ENCODE assay signal across 16 mouse cellular contexts in the genomic region with DNA sequence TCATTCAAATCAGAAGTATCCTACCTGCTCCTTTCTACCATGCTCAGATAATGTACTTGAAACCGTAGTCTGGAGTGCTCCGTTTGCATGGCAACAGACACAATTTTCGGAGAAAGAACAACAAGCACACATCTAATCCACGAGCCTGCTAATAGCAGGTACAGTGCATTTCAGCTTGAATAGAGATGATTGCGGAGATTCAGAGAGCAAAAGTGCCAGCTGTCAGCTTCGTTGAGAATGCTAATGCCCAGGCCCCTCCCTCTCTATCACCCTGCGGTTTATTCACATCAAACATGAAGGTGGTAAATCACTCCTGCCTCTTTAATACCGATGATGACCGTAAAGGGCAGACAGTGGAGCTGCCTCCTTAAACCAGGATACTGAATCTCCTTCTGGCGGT.
DNase-seq lines count a peak whose midpoint lies in the region; ATAC-seq and TF ChIP-seq lines count a peak whose summit lies in the region.
"Had no signal": no experiment of that assay in that cellular context is flagged by ENCODE, and none has a peak within 500 bp of the region (broad histone marks: within the 10 kb centered on the region; RNA-seq: fewer than 3 reads in every experiment).

No protein-coding gene starts in this region.

- H3K36me3 ChIP-seq in hindbrain, embryonic 15.5 days = no peaks in the 10 kb centered on the region
- no peaks in the 10 kb centered on the region for H3K36me3 ChIP-seq in hindbrain, embryonic 13.5 days
- H3K36me3 ChIP-seq in midbrain, embryonic 14.5 days (ENCODE audit: control insufficient read depth, insufficient read depth, low read length) = no peaks in the 10 kb centered on the region
- H3K36me3 ChIP-seq in midbrain, embryonic 10.5 days = no peaks in the 10 kb centered on the region
- no peaks in the 10 kb centered on the region for H3K36me3 ChIP-seq in neural tube, embryonic 15.5 days
- H3K36me3 ChIP-seq: limb, embryonic 12.5 days had no signal

- TF ChIP-seq CTCF in cerebellum, adult 2 months (IDR thresholded peaks at IDR 0.05; ENCODE audit: borderline replicate concordance, insufficient read depth, low read depth, low read length) = no peak

- H3K27me3 ChIP-seq in cerebellum, adult 2 months (ENCODE audit: control insufficient read depth, insufficient read depth, low read length) = no peaks in the 10 kb centered on the region
- H3K27me3 ChIP-seq in hindbrain, embryonic 15.5 days = no peaks in the 10 kb centered on the region
- no peaks in the 10 kb centered on the region for H3K27me3 ChIP-seq in hindbrain, embryonic 13.5 days
- no peaks in the 10 kb centered on the region for H3K27me3 ChIP-seq in midbrain, embryonic 14.5 days (ENCODE audit: control insufficient read depth, insufficient read depth, low read length)
- H3K27me3 ChIP-seq in midbrain, embryonic 10.5 days (ENCODE audit: low read depth, poor library complexity, severe bottlenecking) = no peaks in the 10 kb centered on the region
- no peaks in the 10 kb centered on the region for H3K27me3 ChIP-seq in neural tube, embryonic 15.5 days (replicated peaks)
- H3K27me3 ChIP-seq: limb, embryonic 12.5 days had no signal

- no peak for TF ChIP-seq POLR2A in cerebellum, adult 2 months (IDR thresholded peaks at IDR 0.05; ENCODE audit: borderline replicate concordance, insufficient read depth, low read length)

- no peak overlapping the region for H3K9ac ChIP-seq in hindbrain, embryonic 15.5 days
- H3K9ac ChIP-seq in hindbrain, embryonic 13.5 days = no peak overlapping the region
- no peak overlapping the region for H3K9ac ChIP-seq in midbrain, embryonic 14.5 days (replicated peaks; ENCODE audit: low read length)
- H3K9ac ChIP-seq in neural tube, embryonic 15.5 days (replicated peaks) = no peak overlapping the region
- H3K9ac ChIP-seq: limb, embryonic 12.5 days; liver, embryonic 14.5 days had no signal

- no peak for ATAC-seq in hindbrain, embryonic 15.5 days (ENCODE audit: low FRiP score, low read depth)
- ATAC-seq in hindbrain, embryonic 13.5 days (ENCODE audit: low FRiP score) = no peak
- ATAC-seq in midbrain, embryonic 14.5 days (ENCODE audit: low FRiP score, low TSS enrichment) = no peak
- ATAC-seq in neural tube, embryonic 15.5 days (ENCODE audit: low FRiP score) = no peak

- no peak overlapping the region for H3K4me2 ChIP-seq in hindbrain, embryonic 15.5 days
- no peak overlapping the region for H3K4me2 ChIP-seq in hindbrain, embryonic 13.5 days
- H3K4me2 ChIP-seq in midbrain, embryonic 14.5 days (ENCODE audit: low read length) = no peak overlapping the region
- no peak overlapping the region for H3K4me2 ChIP-seq in neural tube, embryonic 15.5 days
- H3K4me2 ChIP-seq: limb, embryonic 12.5 days had no signal

- peak overlapping the region; percentile 81 for H3K27ac ChIP-seq in cerebellum, adult 2 months (ENCODE audit: insufficient read depth, low read length)
- H3K27ac ChIP-seq in hindbrain, embryonic 15.5 days (replicated peaks) = peak overlapping the region; percentile 3; the same call in 1 of the 2 replicates
- H3K27ac ChIP-seq in hindbrain, embryonic 13.5 days = no peak overlapping the region
- no peak overlapping the region for H3K27ac ChIP-seq in midbrain, embryonic 14.5 days (replicated peaks; ENCODE audit: low read depth, low read length)
- no peak overlapping the region for H3K27ac ChIP-seq in midbrain, embryonic 10.5 days (replicated peaks)
- peak overlapping the region; percentile 37; the same call in 1 of the 2 replicates for H3K27ac ChIP-seq in neural tube, embryonic 15.5 days (replicated peaks)
- H3K27ac ChIP-seq: limb, embryonic 12.5 days; liver, embryonic 14.5 days had no signal

- H3K4me3 ChIP-seq in cerebellum, adult 2 months (replicated peaks; ENCODE audit: insufficient read depth, low read depth, low read length) = no peak overlapping the region
- H3K4me3 ChIP-seq in hindbrain, embryonic 15.5 days = no peak overlapping the region
- H3K4me3 ChIP-seq in hindbrain, embryonic 13.5 days = no peak overlapping the region
- no peak overlapping the region for H3K4me3 ChIP-seq in midbrain, embryonic 14.5 days (replicated peaks; ENCODE audit: low read depth, low read length)
- H3K4me3 ChIP-seq in midbrain, embryonic 10.5 days = no peak overlapping the region
- H3K4me3 ChIP-seq in neural tube, embryonic 15.5 days (replicated peaks) = no peak overlapping the region
- H3K4me3 ChIP-seq: limb, embryonic 12.5 days had no signal

- H3K4me1 ChIP-seq in cerebellum, adult 2 months (ENCODE audit: control insufficient read depth, insufficient read depth, low read length) = peaks cover 38% of the 10 kb centered on the region
- H3K4me1 ChIP-seq in hindbrain, embryonic 15.5 days (replicated peaks) = no peaks in the 10 kb centered on the region; the same call in 1 of the 2 replicates
- no peaks in the 10 kb centered on the region for H3K4me1 ChIP-seq in hindbrain, embryonic 13.5 days (replicated peaks)
- H3K4me1 ChIP-seq in midbrain, embryonic 14.5 days (ENCODE audit: control insufficient read depth, insufficient read depth, low read length) = no peaks in the 10 kb centered on the region
- H3K4me1 ChIP-seq in midbrain, embryonic 10.5 days = no peaks in the 10 kb centered on the region
- peaks cover 6% of the 10 kb centered on the region; the same call in 1 of the 2 replicates for H3K4me1 ChIP-seq in neural tube, embryonic 15.5 days
- H3K4me1 ChIP-seq: limb, embryonic 12.5 days had no signal

- 20% methylated on average over 10 of the region's 10 CpGs for WGBS in cerebellum, adult 2 months
- WGBS in hindbrain, embryonic 15.5 days = 62% methylated on average over 10 of the region's 10 CpGs
- WGBS in hindbrain, embryonic 13.5 days = 77% methylated on average over 10 of the region's 10 CpGs
- WGBS in midbrain, embryonic 14.5 days = 85% methylated on average over 10 of the region's 10 CpGs
- 93% methylated on average over 10 of the region's 10 CpGs for WGBS in midbrain, embryonic 10.5 days
- WGBS in neural tube, embryonic 15.5 days = 51% methylated on average over 10 of the region's 10 CpGs

- no peaks in the 10 kb centered on the region for H3K9me3 ChIP-seq in hindbrain, embryonic 15.5 days
- no peaks in the 10 kb centered on the region for H3K9me3 ChIP-seq in hindbrain, embryonic 13.5 days
- H3K9me3 ChIP-seq in midbrain, embryonic 14.5 days (ENCODE audit: control insufficient read depth, low read length) = no peaks in the 10 kb centered on the region
- H3K9me3 ChIP-seq in midbrain, embryonic 10.5 days (replicated peaks) = no peaks in the 10 kb centered on the region
- no peaks in the 10 kb centered on the region for H3K9me3 ChIP-seq in neural tube, embryonic 15.5 days (replicated peaks)
- H3K9me3 ChIP-seq: limb, embryonic 12.5 days had no signal

- DNase-seq in cerebellum, adult 2 months = peak; percentile 34 to 41
- DNase-seq in cerebellum, adult 18-20 months = no peak
- DNase-seq in midbrain, embryonic 14.5 days = peak; percentile 9
- DNase-seq in midbrain, embryonic 10.5 days (ENCODE audit: low spot score) = no peak
- DNase-seq in kidney, postnatal 4 days = no peak
- DNase-seq: cerebellum, adult 8-10 months; gastrocnemius, postnatal 10 days; heart, postnatal 10 days; layer of hippocampus, postnatal 36 days; right cerebral cortex, adult 18-20 months; thymus, postnatal 4 days had no signal

Comparison
In these comparisons a context has a peak if more than half of its experiments do, and no peak if none do; other contexts are left out.
1. DNase-seq: peak in cerebellum, adult 2 months (2 of 2) and midbrain, embryonic 14.5 days (single experiment); none in cerebellum, adult 18-20 months (0 of 2), midbrain, embryonic 10.5 days (single experiment) and kidney, postnatal 4 days (0 of 2).
2. H3K27ac ChIP-seq: peak in cerebellum, adult 2 months (single experiment), hindbrain, embryonic 15.5 days (single experiment) and neural tube, embryonic 15.5 days (single experiment); none in hindbrain, embryonic 13.5 days (single experiment), midbrain, embryonic 14.5 days (single experiment) and midbrain, embryonic 10.5 days (single experiment).